Mouse (Mus musculus) right cerebral cortex, adult 2 months (tissue): Measurements from ENCODE around the gene Tas2r106.
A peak's percentile ranks its signal among the peaks of the same experiment; 100 is the strongest.

Experiments used
- DNase-seq, 2 experiments: peaks; one replicate each; pipeline ENCODE4 v3.0.0; 2021 to 2022; ENCODE audit warnings: low spot score in 2 of 2

Gene Tas2r106

GRCm38 (mm10) chr6:131678786-131679185 lies at the start of gene Tas2r106:
TSS of gene Tas2r106 (minus strand) at chr6:131678886.
- no peak for DNase-seq

GRCm38 (mm10) chr6:131712803-131713202 lies 34.1 kb upstream of the Tas2r106 start:
- peak in 1 of 2 experiments; percentile 3 for DNase-seq

- DNase-seq = no peak
These were observed 11.3 kb upstream of the Tas2r106 start, which contains the start of gene Tas2r114 for GRCm38 (mm10) chr6:131689963-131690362. TSS of gene Tas2r114 (minus strand) at chr6:131690063.

DNA sequence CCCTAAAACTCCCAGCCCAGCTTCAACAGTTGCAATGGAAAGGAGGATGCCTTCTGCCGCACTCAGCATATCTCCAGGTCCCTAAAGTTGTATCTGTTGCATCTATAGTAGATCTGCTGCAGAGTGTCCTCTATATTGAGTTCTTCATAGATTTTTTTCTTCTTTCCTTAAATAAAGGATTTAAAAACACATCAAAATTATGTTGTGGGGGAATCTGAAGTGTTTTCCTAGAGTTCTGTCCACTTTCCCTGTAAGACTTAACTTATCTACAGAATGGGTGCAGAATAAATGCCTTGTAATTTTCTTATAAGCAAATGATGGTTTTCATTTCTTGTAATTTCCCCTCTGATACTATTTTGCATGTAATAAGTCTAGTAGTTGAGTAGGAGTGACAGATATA lies 8.7 kb upstream of the Tas2r106 start, which contains the start of gene Tas2r105:
Gene Tas2r105, minus strand, starts transcription at position 101 of the 400 bp plus-strand sequence.
- no peak for DNase-seq

DNA sequence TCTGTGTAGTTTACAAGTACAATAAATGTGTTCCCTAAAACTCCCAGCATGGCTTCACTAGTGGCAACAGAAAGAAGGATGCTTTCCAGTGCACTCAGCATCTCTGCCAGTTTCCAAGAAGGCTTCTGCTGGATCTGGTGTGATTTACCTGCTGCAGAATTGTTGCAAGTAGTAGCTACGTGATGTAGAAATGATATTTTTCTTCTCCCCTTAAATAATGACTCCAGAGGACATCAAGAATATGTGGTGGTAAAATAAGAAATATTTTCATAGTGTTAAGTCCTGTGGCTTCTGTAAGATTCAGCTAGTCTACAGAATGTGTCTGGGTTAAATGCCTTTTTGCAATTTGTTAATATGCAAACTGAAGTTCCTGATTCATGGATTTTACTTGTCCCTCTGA lies 7.0 kb upstream of the Tas2r106 start, which contains the start of gene Tas2r104:
Gene Tas2r104, minus strand, starts transcription at position 101 of the 400 bp plus-strand sequence.
- DNase-seq = no peak

DNA sequence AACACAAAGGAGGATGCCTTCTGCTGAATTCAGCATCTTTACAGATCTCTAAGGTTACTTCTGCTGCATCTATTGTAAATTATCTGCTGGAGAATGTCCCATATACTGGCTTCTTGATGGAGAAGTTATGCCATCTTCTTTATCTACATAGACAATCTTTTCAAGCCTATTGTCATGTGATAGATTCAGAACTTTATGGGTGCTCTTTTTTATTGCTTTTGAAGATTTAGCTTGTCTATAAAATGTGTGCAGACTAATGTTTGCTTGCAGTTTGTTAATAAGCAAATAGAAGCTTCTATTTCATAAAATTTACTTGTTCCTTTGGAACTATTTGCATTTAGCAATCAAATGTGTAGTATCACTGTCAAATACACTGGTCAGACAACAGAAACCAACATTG lies 18.6 kb downstream of the Tas2r106 start, which contains the start of gene Tas2r107:
Gene Tas2r107, minus strand, starts transcription at position 101 of the 400 bp plus-strand sequence.
- DNase-seq = no peak

GRCm38 (mm10) chr6:131630812-131631211 lies 47.9 kb downstream of the Tas2r106 start, which contains the start of gene Tas2r130:
TSS of gene Tas2r130 (minus strand) at chr6:131630912.
- no peak for DNase-seq
